Mouse (Mus musculus) heart, embryonic 16.5 days (tissue): ENCODE data around the gene Zfp235. TPM values are rescaled to one million over a fixed set of nuclear protein-coding genes. Genes with fewer than 3 reads are reported as not detected.

Experiments
- ATAC-seq: fragments of 200-750 bp; cut with Nextera tagmentation; replicated peaks from 2 replicates; pipeline ENCODE4 v1.8.0; 2017; ENCODE audit warnings: moderate number of reproducible peaks; ENCODE audit not compliant: insufficient read depth, low FRiP score; ENCODE audit errors: extremely low read depth
- H3K27ac ChIP-seq: fragments of 300-500 bp; sonication (generic); 2 replicates; pipeline ENCODE4 v1.5.1; 2014; ENCODE audit warnings: mild to moderate bottlenecking, low read length, control low read depth, moderate library complexity
- H3K27me3 ChIP-seq: fragments of 300-500 bp; sonication (generic); 2 replicates; pipeline ENCODE4 v1.6.1; 2014; ENCODE audit warnings: low read length, mixed read lengths; ENCODE audit not compliant: control insufficient read depth, insufficient read depth
- H3K36me3 ChIP-seq: fragments of 300-500 bp; sonication (generic); 2 replicates; pipeline ENCODE4 v1.6.1; 2014; ENCODE audit not compliant: control insufficient read depth, insufficient read depth
- H3K4me1 ChIP-seq: fragments of 300-500 bp; sonication (generic); 2 replicates; pipeline ENCODE4 v1.6.1; 2014; ENCODE audit warnings: low read length, mixed read lengths; ENCODE audit not compliant: control insufficient read depth, insufficient read depth
- H3K4me2 ChIP-seq: fragments of 300-500 bp; sonication (generic); 2 replicates; pipeline ENCODE4 v1.6.1; 2014; ENCODE audit warnings: low read depth, mild to moderate bottlenecking, control low read depth, low read length
- H3K4me3 ChIP-seq: fragments of 300-500 bp; sonication (generic); 2 replicates; pipeline ENCODE4 v1.5.1; 2014; ENCODE audit warnings: mild to moderate bottlenecking, control low read depth, low read length
- H3K9ac ChIP-seq: fragments of 300-500 bp; sonication (generic); 2 replicates; pipeline ENCODE4 v1.6.1; 2014; ENCODE audit warnings: low read length, control low read depth
- H3K9me3 ChIP-seq: fragments of 300-500 bp; sonication (generic); replicated peaks from 2 replicates; pipeline ENCODE4 v1.6.1; 2016; ENCODE audit warnings: low read length; ENCODE audit not compliant: control insufficient read depth
- WGBS: fragments of 180-500 bp; shearing (Covaris S2); extraction: QIAGEN DNeasy Blood & Tissue Kit; methylation state at CpG from one replicate; pipeline ENCODE4 v1.1.7; 2014; 5-methylcytosine and 5-hydroxymethylcytosine counted together
- polyA plus RNA-seq: library from polyadenylated mRNA; unstranded; fragments of >200 nt; fragmentation: Nextera tagmentation; extraction: Ambion mirVana; gene quantifications from 2 replicates; pipeline ENCODE4 v1.2.1, GENCODE M21; 2015

Gene Zfp235
- polyA plus RNA-seq, 1 experiment from 2014 or later = 8.7 TPM

GRCm38 (mm10) chr7:24188901-24189570, 55.1 kb downstream of the Zfp235 start:
- no peak overlapping the region for H3K4me3 ChIP-seq

DNA sequence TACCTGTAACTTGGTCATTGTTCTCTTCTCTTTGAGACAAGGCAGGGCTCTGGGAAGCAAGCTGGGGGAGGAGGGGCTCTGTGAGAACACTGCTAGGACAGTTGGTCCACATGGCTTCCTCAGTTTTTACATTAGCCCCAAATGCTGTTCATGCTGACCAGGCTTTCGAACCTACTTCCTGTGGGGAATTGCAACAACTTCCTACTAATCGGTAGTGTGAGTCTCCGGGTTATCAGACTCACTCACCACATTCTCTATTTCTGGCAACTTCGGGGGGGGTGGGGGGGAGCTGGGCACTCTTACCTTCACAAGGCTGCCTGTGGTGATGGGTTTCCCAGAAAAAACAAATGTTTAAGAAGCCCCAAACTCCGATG, 55.6 kb downstream of the Zfp235 start:
- peaks cover 13% of the 10 kb centered on the region for H3K36me3 ChIP-seq
- no peaks in the 10 kb centered on the region for H3K27me3 ChIP-seq
- H3K4me3 ChIP-seq = no peak overlapping the region
- no peak overlapping the region for H3K9ac ChIP-seq
- peaks cover 3% of the 10 kb centered on the region; the same call in 1 of the 2 replicates for H3K9me3 ChIP-seq
- H3K4me1 ChIP-seq = no peaks in the 10 kb centered on the region
- WGBS = 25% methylated on average over 5 of the region's 5 CpGs
- H3K4me2 ChIP-seq = no peak overlapping the region
- ATAC-seq = no peak
- H3K27ac ChIP-seq = no peak overlapping the region

More at GRCm38 (mm10) chr7:24188901-24189570, 55.1 kb downstream of the Zfp235 start:
- H3K9ac ChIP-seq = no peak overlapping the region
- no peak overlapping the region for H3K27ac ChIP-seq
- WGBS = 67% methylated on average over 4 of the region's 4 CpGs
- no peaks in the 10 kb centered on the region for H3K27me3 ChIP-seq
- H3K4me2 ChIP-seq = no peak overlapping the region
- ATAC-seq = no peak
- no peaks in the 10 kb centered on the region for H3K4me1 ChIP-seq
- peaks cover 8% of the 10 kb centered on the region for H3K36me3 ChIP-seq
- peaks cover 2% of the 10 kb centered on the region; the same call in 1 of the 2 replicates for H3K9me3 ChIP-seq

DNA sequence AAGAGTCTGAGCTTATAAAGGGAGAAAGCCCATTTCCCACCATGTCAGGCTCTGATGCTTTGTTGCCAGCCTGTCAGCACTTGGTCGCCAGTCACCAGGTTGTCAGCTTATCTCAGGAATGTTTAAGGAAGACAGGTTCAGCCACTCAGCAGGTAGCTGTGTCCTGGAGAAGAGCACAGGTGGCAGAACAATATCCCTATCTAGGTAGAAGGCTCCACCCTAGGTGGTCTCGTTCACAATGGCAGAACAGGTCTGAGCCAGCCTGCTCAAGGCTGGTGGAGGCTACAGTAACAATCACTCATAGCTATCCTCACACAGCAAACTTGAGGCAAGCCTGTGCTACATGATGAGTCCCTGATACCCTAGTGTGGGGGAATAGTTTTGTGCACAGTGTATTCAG, 57.4 kb downstream of the Zfp235 start:
- no peak for ATAC-seq
- H3K4me3 ChIP-seq = no peak overlapping the region
- H3K9me3 ChIP-seq = peaks cover 3% of the 10 kb centered on the region; the same call in 1 of the 2 replicates
- H3K4me1 ChIP-seq = no peaks in the 10 kb centered on the region
- H3K9ac ChIP-seq = no peak overlapping the region
- peaks cover 17% of the 10 kb centered on the region for H3K36me3 ChIP-seq
- H3K4me2 ChIP-seq = no peak overlapping the region
- WGBS = 47% methylated on average over 2 of the region's 2 CpGs
- H3K27ac ChIP-seq = no peak overlapping the region
- H3K27me3 ChIP-seq = no peaks in the 10 kb centered on the region

Other genes starting within 250 kb of the Zfp235 start
- not detected in 2 replicates for gene Vmn1r178, start 242.2 kb upstream of the Zfp235 start, polyA plus RNA-seq
- gene Vmn1r179, start 207.2 kb upstream of the Zfp235 start, polyA plus RNA-seq = not detected in 2 replicates
- gene Vmn1r180, start 183.5 kb upstream of the Zfp235 start, polyA plus RNA-seq = not detected in 2 replicates
- not detected in 2 replicates for gene Vmn1r181, start 159.6 kb upstream of the Zfp235 start, polyA plus RNA-seq
- not detected in 2 replicates for gene V1rd19, start 132.5 kb upstream of the Zfp235 start, polyA plus RNA-seq
- gene Vmn1r183, start 80.9 kb upstream of the Zfp235 start, polyA plus RNA-seq = 0.01 TPM in 1 of 2 replicates, not detected in the other
- 13.2 and 14.1 TPM in 2 replicates for gene Zfp180, start 52.2 kb upstream of the Zfp235 start, polyA plus RNA-seq
- gene Zfp112, start 21.9 kb upstream of the Zfp235 start, polyA plus RNA-seq = 5.2 and 6.0 TPM in 2 replicates
- gene Zfp114, start 40.9 kb downstream of the Zfp235 start, polyA plus RNA-seq = 2.1 and 3.3 TPM in 2 replicates
- 5.6 and 7.1 TPM in 2 replicates for gene Zfp111, start 77.3 kb downstream of the Zfp235 start, polyA plus RNA-seq
- gene Zfp109, start 103.4 kb downstream of the Zfp235 start, polyA plus RNA-seq = 3.6 TPM in 2 replicates
- 2.1 and 2.7 TPM in 2 replicates for gene Zfp108, start 120.6 kb downstream of the Zfp235 start, polyA plus RNA-seq
- gene Zfp93, start 136.3 kb downstream of the Zfp235 start, polyA plus RNA-seq = 5.8 and 6.7 TPM in 2 replicates
- gene Zfp61, start 167.1 kb downstream of the Zfp235 start, polyA plus RNA-seq = 16.6 and 16.8 TPM in 2 replicates
- 5.1 and 5.2 TPM in 2 replicates for gene Zfp94, start 182.5 kb downstream of the Zfp235 start, polyA plus RNA-seq
- 0.17 and 0.30 TPM in 2 replicates for gene Tescl, start 199.8 kb downstream of the Zfp235 start, polyA plus RNA-seq
- not detected in 2 replicates for gene Lypd5, start 215.0 kb downstream of the Zfp235 start, polyA plus RNA-seq
- 5.2 and 10.9 TPM in 2 replicates for gene Kcnn4, start 236.1 kb downstream of the Zfp235 start, polyA plus RNA-seq